Mouse (Mus musculus) heart, adult 11 months (tissue): ENCODE data around the gene Defa26.
"Not testable (repeated sequence)": the region's sequence is repeated elsewhere in the genome, so short reads cannot be mapped to it uniquely, and the experiment has no call there.

ENCODE experiments used
- DNase-seq: peaks from one replicate; pipeline ENCODE4 v3.0.0; 2022

Gene Defa26

GRCm38 (mm10) chr8:21617883-21618282 is at the start of gene Defa26:
Defa26 (plus strand) TSS chr8:21618183.
- peak; percentile 63 for DNase-seq

GRCm38 (mm10) chr8:21582706-21583105 is 35.3 kb upstream of the Defa26 start, which contains the start of gene Defa28:
Defa28 (plus strand) TSS chr8:21583006.
- DNase-seq: not testable (repeated sequence)

- DNase-seq: not testable (repeated sequence)
Observed at GRCm38 (mm10) chr8:21594408-21594807, 23.6 kb upstream of the Defa26 start, which contains the start of gene Gm7861. Gm7861 (minus strand) TSS chr8:21594508.

DNA sequence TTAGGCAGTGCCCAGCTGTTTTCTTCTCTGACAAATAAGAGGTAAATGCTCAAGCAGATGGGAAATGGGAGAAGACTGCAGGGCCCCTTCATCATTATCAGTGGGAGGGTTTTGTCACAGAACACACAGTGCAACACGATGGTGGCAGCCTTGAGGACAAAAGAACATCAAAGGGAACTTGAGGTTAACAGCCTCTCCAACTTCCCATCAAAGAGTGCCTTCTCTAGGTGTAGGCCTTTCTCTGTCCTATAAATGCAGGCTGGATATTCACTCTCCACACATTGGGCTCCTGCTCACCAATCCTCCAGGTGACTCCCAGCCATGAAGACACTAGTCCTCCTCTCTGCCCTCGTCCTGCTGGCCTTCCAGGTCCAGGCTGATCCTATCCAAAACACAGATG is 37.5 kb downstream of the Defa26 start, which contains the start of gene Defa17:
Defa17 (plus strand) TSS at position 301 of the 400 bp plus-strand sequence.
- DNase-seq: not testable (repeated sequence)

DNA sequence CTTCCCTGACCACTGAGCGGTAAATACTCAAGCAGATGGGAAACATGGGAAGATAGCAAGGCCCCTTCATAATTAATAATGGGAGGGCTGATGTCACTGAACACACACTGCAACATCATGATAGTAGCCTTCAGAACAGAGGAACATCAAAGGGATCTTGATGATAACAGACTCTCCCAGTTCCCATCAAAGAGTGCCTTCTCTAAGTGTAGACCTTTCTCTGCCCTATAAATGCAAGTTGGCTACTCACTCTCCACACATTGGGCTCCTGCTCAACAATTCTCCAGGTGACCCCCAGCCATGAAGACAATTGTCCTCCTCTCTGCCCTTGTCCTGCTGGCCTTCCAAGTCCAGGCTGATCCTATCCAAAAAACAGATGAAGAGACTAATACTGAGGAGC is 47.5 kb downstream of the Defa26 start, which contains the start of gene Defa34:
Defa34 (plus strand) TSS at position 301 of the 400 bp plus-strand sequence.
- DNase-seq: not testable (repeated sequence)
